Mouse (Mus musculus) neural tube, embryonic 12.5 days (tissue): ENCODE data around the gene Rab7. TPM values are rescaled to one million over a fixed set of nuclear protein-coding genes. Genes with fewer than 3 reads are reported as not detected.

Experiments
- microRNA-seq: library from miRNA; unstranded; fragments of <30 nt; microRNA quantifications from one replicate; pipeline ENCODE4, GENCODE M21; 2017
- polyA plus RNA-seq: library from polyadenylated mRNA; unstranded; fragments of >200 nt; fragmentation: Nextera tagmentation; extraction: Ambion mirVana; gene quantifications from 2 replicates; pipeline ENCODE4 v1.2.1, GENCODE M21; 2016

The Rab7 gene
- polyA plus RNA-seq, 1 experiment from 2014 or later = 251 TPM

Small RNA genes within 50 kb of the gene (microRNA-seq; reads per million reads assigned to microRNA genes)
- 1.5 reads per million for gene Gm47286

Other genes starting within 250 kb of the Rab7 start
- 9.2 and 10.8 TPM in 2 replicates for gene Rab43, start 233.1 kb downstream of the Rab7 start, polyA plus RNA-seq
- gene Gm45140, start 209.5 kb downstream of the Rab7 start, polyA plus RNA-seq = 6.2 and 6.7 TPM in 2 replicates
- 43.9 and 44.5 TPM in 2 replicates for gene Isy1, start 206.5 kb downstream of the Rab7 start, polyA plus RNA-seq
- 795 and 826 TPM in 2 replicates for gene Cnbp, start 194.2 kb downstream of the Rab7 start, polyA plus RNA-seq
- 156 and 161 TPM in 2 replicates for gene Copg1, start 157.5 kb downstream of the Rab7 start, polyA plus RNA-seq
- 34.4 and 41.1 TPM in 2 replicates for gene Hmces, start 131.3 kb downstream of the Rab7 start, polyA plus RNA-seq
- gene H1fx, start 63.6 kb downstream of the Rab7 start, polyA plus RNA-seq = 114 TPM in 2 replicates
- 264 and 275 TPM in 2 replicates for gene Rpn1, start 39.2 kb upstream of the Rab7 start, polyA plus RNA-seq
- 9.0 and 13.7 TPM in 2 replicates for gene Gata2, start 148.6 kb upstream of the Rab7 start, polyA plus RNA-seq
- not detected in 2 replicates for gene Dnajb8, start 177.0 kb upstream of the Rab7 start, polyA plus RNA-seq